Mouse (Mus musculus) heart, adult 9 months (tissue): ENCODE measurements at regions not wholly inside any gene's neighbourhood (a gene's known extent, or its start where the extent isn't known, plus 50 kb on each side); places are given as distances from the start of the nearest gene placed in this dataset.

Experiments
- DNase-seq, 2 experiments: peaks; one replicate each; pipeline ENCODE4 v3.0.0; 2022; ENCODE audit warnings: low spot score in 2 of 2

- no peak for DNase-seq
These were observed 56.5 kb downstream of the Otud1 start for GRCm38 (mm10) chr2:19714025-19714424.

GRCm38 (mm10) chr2:19715564-19716238, 58.1 kb downstream of the Otud1 start:
- DNase-seq: peak; percentile 39 to 67

GRCm38 (mm10) chr2:19716388-19716787, 58.8 kb downstream of the Otud1 start:
- no peak for DNase-seq

- DNase-seq: no peak
These were observed 68.5 kb downstream of the Otud1 start for GRCm38 (mm10) chr2:19726085-19726484.

- peak; percentile 56 to 58 for DNase-seq
These were observed 69.4 kb downstream of the Otud1 start for GRCm38 (mm10) chr2:19726904-19727303.

- no peak for DNase-seq
These were observed 75.6 kb downstream of the Otud1 start for GRCm38 (mm10) chr2:19732922-19733859.

- DNase-seq: no peak
These were observed 76.8 kb downstream of the Otud1 start for GRCm38 (mm10) chr2:19734164-19734870.

- no peak for DNase-seq
These were observed 84.0 kb downstream of the Otud1 start for GRCm38 (mm10) chr2:19741508-19741907.

- DNase-seq: no peak
These were observed 85.9 kb downstream of the Otud1 start for GRCm38 (mm10) chr2:19743467-19743866.

GRCm38 (mm10) chr2:19744986-19745660, 87.6 kb downstream of the Otud1 start:
- no peak for DNase-seq

- no peak for DNase-seq
These were observed 95.2 kb downstream of the Otud1 start for GRCm38 (mm10) chr2:19752753-19753152.

- DNase-seq: no peak
These were observed 95.9 kb downstream of the Otud1 start for GRCm38 (mm10) chr2:19753479-19753878.

GRCm38 (mm10) chr2:19757910-19758309, 100.4 kb downstream of the Otud1 start:
- DNase-seq: no peak

- DNase-seq: no peak
These were observed 101.6 kb downstream of the Otud1 start for GRCm38 (mm10) chr2:19759169-19759568.

- DNase-seq: no peak
These were observed 102.0 kb downstream of the Otud1 start for GRCm38 (mm10) chr2:19759577-19759976.

GRCm38 (mm10) chr2:19762996-19763395, 105.4 kb downstream of the Otud1 start:
- DNase-seq: no peak

GRCm38 (mm10) chr2:19784913-19785312, 124.7 kb upstream of the Etl4 start:
- DNase-seq: no peak

GRCm38 (mm10) chr2:19785663-19786260, 123.8 kb upstream of the Etl4 start:
- no peak for DNase-seq

GRCm38 (mm10) chr2:19792177-19792576, 117.4 kb upstream of the Etl4 start:
- no peak for DNase-seq

GRCm38 (mm10) chr2:19796790-19797189, 112.8 kb upstream of the Etl4 start:
- no peak for DNase-seq
